Mouse (Mus musculus) liver, embryonic 14.5 days (tissue): ENCODE results near the gene Prps2. TPM values are rescaled to one million over a fixed set of nuclear protein-coding genes. Genes with fewer than 3 reads are reported as not detected.

Experiments
- ATAC-seq: fragments of 200-750 bp; cut with Nextera tagmentation; 2 replicates; pipeline ENCODE4 v1.8.0; 2017; ENCODE audit warnings: moderate number of reproducible peaks, mild to moderate bottlenecking, moderate library complexity; ENCODE audit not compliant: insufficient read depth
- DNase-seq, 3 experiments: peaks; one replicate each; pipeline ENCODE4 v3.0.0-alpha.2; 2012 to 2013; ENCODE audit warnings: low read depth in 3 of 3, low spot score in 3 of 3
- H3K27ac ChIP-seq: fragments of 300-500 bp; sonication (generic); 2 replicates; pipeline ENCODE4 v1.5.1; 2014; ENCODE audit warnings: moderate library complexity, mild to moderate bottlenecking, control low read depth, inconsistent platforms
- H3K27me3 ChIP-seq: fragments of 300-500 bp; sonication (generic); 2 replicates; pipeline ENCODE4 v1.6.1; 2014; ENCODE audit warnings: mild to moderate bottlenecking, low read length, moderate library complexity; ENCODE audit not compliant: control insufficient read depth, insufficient read depth
- H3K36me3 ChIP-seq: fragments of 300-500 bp; sonication (generic); replicated peaks from 2 replicates; pipeline ENCODE4 v1.6.1; 2014; ENCODE audit warnings: low read depth; ENCODE audit not compliant: control insufficient read depth, insufficient read depth
- H3K4me1 ChIP-seq, 2 experiments: fragments of 200-500 bp in 1 of 2; fragments of 300-500 bp in 1 of 2; sonication (generic) in 1 of 2; replicated peaks; 2 replicates each; pipeline ENCODE4 v1.6.1; 2012 to 2014; ENCODE audit warnings: antibody characterized with exemption in 1 of 2, inconsistent platforms in 1 of 2, low read length in 1 of 2; ENCODE audit not compliant: control insufficient read depth in 2 of 2, insufficient read depth in 2 of 2
- H3K4me2 ChIP-seq: fragments of 300-500 bp; sonication (generic); 2 replicates; pipeline ENCODE4 v1.6.1; 2014; ENCODE audit warnings: low read depth, mild to moderate bottlenecking, control low read depth, moderate library complexity
- H3K4me3 ChIP-seq, 2 experiments: fragments of 200-500 bp in 1 of 2; fragments of 300-500 bp in 1 of 2; sonication (generic) in 1 of 2; 2 replicates each; pipeline ENCODE4 v1.5.1; 2012 to 2014; ENCODE audit warnings: low read depth in 2 of 2, low read length in 2 of 2, mild to moderate bottlenecking in 2 of 2, control low read depth in 1 of 2, inconsistent platforms in 1 of 2, moderate library complexity in 1 of 2; ENCODE audit not compliant: insufficient read depth in 1 of 2
- H3K9ac ChIP-seq: fragments of 300-500 bp; sonication (generic); replicated peaks from 2 replicates; pipeline ENCODE4 v1.6.1; 2014; ENCODE audit warnings: mild to moderate bottlenecking, control low read depth, moderate library complexity
- H3K9me3 ChIP-seq: fragments of 300-500 bp; sonication (generic); 2 replicates; pipeline ENCODE4 v1.6.1; 2016; ENCODE audit warnings: low read length, mixed read lengths; ENCODE audit not compliant: control insufficient read depth
- CTCF ChIP-seq: IDR thresholded peaks from 2 replicates; pipeline ENCODE4 v1.5.1; 2016; ENCODE audit warnings: antibody characterized with exemption, low read depth, control low read depth
- EP300 ChIP-seq: IDR thresholded peaks from 2 replicates; pipeline ENCODE4 v1.6.1; 2016; ENCODE audit warnings: antibody characterized with exemption, low read depth
- WGBS: fragments of 180-500 bp; shearing (Covaris S2); extraction: QIAGEN DNeasy Blood & Tissue Kit; methylation state at CpG from one replicate; pipeline ENCODE4 v1.1.7; 2014; ENCODE audit not compliant: insufficient replicate concordance; 5-methylcytosine and 5-hydroxymethylcytosine counted together
- polyA plus RNA-seq, 2 experiments: library from polyadenylated mRNA; depleted of rRNA in 1 of 2; stranded (reverse) in 1 of 2; unstranded in 1 of 2; fragments of >200 nt; fragmentation: Nextera tagmentation in 1 of 2; extraction: Ambion mirVana in 1 of 2; gene quantifications; 2 replicates each; pipeline versions ENCODE4 v1.2.1 to v1.2.3; 2012 to 2014

The Prps2 gene
- polyA plus RNA-seq, 2 experiments, result 6.3 to 9.3 TPM

GRCm38 (mm10) chrX:167340190-167340589 lies 42.4 kb downstream of the Prps2 start:
- ATAC-seq (no peak), DNase-seq (no peak)
- H3K9ac ChIP-seq, result no peak overlapping the region

GRCm38 (mm10) chrX:167337990-167338389 lies 44.6 kb downstream of the Prps2 start:
- Histone ChIP-seq H3K4me2 (no peak overlapping the region), H3K27me3 (no peaks in the 10 kb centered on the region), H3K27ac (no peak overlapping the region), H3K36me3 (no peaks in the 10 kb centered on the region), H3K9ac (no peak overlapping the region), H3K9me3 (no peaks in the 10 kb centered on the region), H3K4me1 (no peaks in the 10 kb centered on the region), H3K4me3 (no peak overlapping the region)
- no peak for TF ChIP-seq EP300
- no peak for TF ChIP-seq CTCF
- ATAC-seq (no peak), DNase-seq (no peak)
- WGBS, result 56% methylated on average over 1 of the region's 1 CpGs

More at GRCm38 (mm10) chrX:167340190-167340589, 42.4 kb downstream of the Prps2 start:
- WGBS, result 57% methylated on average over 2 of the region's 2 CpGs
- Histone ChIP-seq H3K27me3 (no peaks in the 10 kb centered on the region), H3K4me3 (no peak overlapping the region), H3K27ac (no peak overlapping the region), H3K9me3 (no peaks in the 10 kb centered on the region), H3K4me1 (no peaks in the 10 kb centered on the region), H3K4me2 (no peak overlapping the region), H3K36me3 (no peaks in the 10 kb centered on the region)
- TF ChIP-seq CTCF, result no peak
- TF ChIP-seq EP300, result no peak

DNA sequence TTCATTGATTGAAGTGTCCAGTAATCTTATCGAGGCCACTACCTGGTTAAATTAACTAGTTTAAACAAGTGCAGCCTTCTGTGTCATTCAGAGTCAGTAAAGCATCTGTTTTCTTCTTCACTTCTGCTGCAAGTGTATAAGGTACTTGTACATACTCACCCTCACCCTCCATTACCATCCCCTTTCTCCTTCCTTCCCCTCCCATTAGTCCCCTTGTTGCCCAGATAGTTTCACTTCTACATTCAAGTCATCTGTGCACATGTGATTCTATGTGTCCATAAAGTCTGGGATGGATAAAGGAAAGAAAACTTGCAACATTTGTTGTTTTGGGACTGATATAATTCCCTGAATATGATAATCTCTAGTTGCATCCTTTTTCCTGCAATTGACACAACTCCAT lies 48.0 kb downstream of the Prps2 start:
- Histone ChIP-seq H3K27me3 (no peaks in the 10 kb centered on the region), H3K9me3 (no peaks in the 10 kb centered on the region), H3K9ac (no peak overlapping the region), H3K36me3 (no peaks in the 10 kb centered on the region), H3K4me2 (no peak overlapping the region), H3K4me1 (no peaks in the 10 kb centered on the region), H3K27ac (no peak overlapping the region), H3K4me3 (no peak overlapping the region)
- TF ChIP-seq EP300 (no peak), CTCF (no peak)
- DNase-seq, result no peak
- 60% methylated on average over 1 of the region's 1 CpGs for WGBS
- no peak for ATAC-seq

GRCm38 (mm10) chrX:167332607-167333006 lies 49.9 kb downstream of the Prps2 start:
- Histone ChIP-seq H3K4me3 (no peak overlapping the region), H3K4me1 (no peaks in the 10 kb centered on the region), H3K9me3 (no peaks in the 10 kb centered on the region), H3K4me2 (no peak overlapping the region), H3K27me3 (no peaks in the 10 kb centered on the region), H3K9ac (no peak overlapping the region), H3K27ac (no peak overlapping the region), H3K36me3 (no peaks in the 10 kb centered on the region)
- no CpG with 5 or more reads among the region's 1 CpGs for WGBS
- no peak for TF ChIP-seq CTCF
- ATAC-seq (peak; percentile 28; the same call in 1 of the 2 replicates), DNase-seq (no peak)

- Histone ChIP-seq H3K4me1 (no peaks in the 10 kb centered on the region), H3K9me3 (no peaks in the 10 kb centered on the region), H3K4me3 (no peak overlapping the region), H3K9ac (no peak overlapping the region), H3K27me3 (no peaks in the 10 kb centered on the region), H3K4me2 (no peak overlapping the region), H3K36me3 (no peaks in the 10 kb centered on the region), H3K27ac (no peak overlapping the region)
- 25% methylated on average over 4 of the region's 4 CpGs for WGBS
- TF ChIP-seq EP300, result no peak
- TF ChIP-seq CTCF, result no peak
- no peak for ATAC-seq
- no peak for DNase-seq
Observed at GRCm38 (mm10) chrX:167330993-167331392, 51.6 kb downstream of the Prps2 start.

GRCm38 (mm10) chrX:167330399-167330798 lies 52.1 kb downstream of the Prps2 start, which contains the start of gene Tlr7:
Tlr7 (minus strand) TSS chrX:167330558.
- no peak for ATAC-seq
- 43% methylated on average over 6 of the region's 6 CpGs for WGBS
- no peaks in the 10 kb centered on the region for H3K36me3 ChIP-seq
- no peak within 1 kb of the TSS for H3K4me3 ChIP-seq
- DNase-seq, result no peak
- no peaks in the 10 kb centered on the region for H3K4me1 ChIP-seq
- TF ChIP-seq CTCF (no peak), EP300 (no peak)
- H3K27ac ChIP-seq, result no peak within 1 kb of the TSS
- H3K9ac ChIP-seq, result no peak within 1 kb of the TSS
- H3K4me2 ChIP-seq, result no peak within 1 kb of the TSS
- H3K27me3 ChIP-seq, result no peaks in the 10 kb centered on the region
- H3K9me3 ChIP-seq, result no peaks in the 10 kb centered on the region
